Mouse (Mus musculus) bone marrow macrophage, adult 2 months (primary cell): ENCODE measurements around the gene Ttc32.

Experiments used
- CTCF ChIP-seq: IDR thresholded peaks from 2 replicates; pipeline ENCODE4 v1.5.1; 2012; ENCODE audit warnings: low read depth, mild to moderate bottlenecking, low read length, moderate library complexity
- POLR2A ChIP-seq: IDR thresholded peaks from 2 replicates; pipeline ENCODE4 v1.6.1; 2012; ENCODE audit warnings: mild to moderate bottlenecking, low read depth, low read length, borderline replicate concordance

- TF ChIP-seq CTCF (no peak), POLR2A (no peak)
Measured at GRCm38 (mm10) chr12:9055269-9055668, 25.5 kb downstream of the Ttc32 start.
